Mouse (Mus musculus): ENCODE results near the gene Map3k3. TPM values are rescaled to one million over a fixed set of nuclear protein-coding genes. Genes with fewer than 3 reads are reported as not detected.
"Not testable (repeated sequence)": the region's sequence is repeated elsewhere in the genome, so short reads cannot be mapped to it uniquely, and the experiment has no call there.

Map3k3 gene
- total RNA-seq, 4 experiments from 2014 or later, result 30.2 to 37.4 (median 35.1) TPM

- DNase-seq (ENCODE audit: low spot score in 2 of 2), result peak in 1 of 2 experiments; percentile 38
Observed at GRCm38 (mm10) chr11:106076321-106076720, 8.1 kb upstream of the Map3k3 start.

GRCm38 (mm10) chr11:106084911-106085561 lies 623 bp downstream of the Map3k3 start:
- DNase-seq (ENCODE audit: low spot score in 2 of 2), result peak; percentile 35 to 52

- DNase-seq (ENCODE audit: low spot score in 2 of 2), result no peak
Observed at GRCm38 (mm10) chr11:106098223-106098622, 13.8 kb downstream of the Map3k3 start.

GRCm38 (mm10) chr11:106102866-106103265 lies 18.5 kb downstream of the Map3k3 start:
- no peak for DNase-seq (ENCODE audit: low spot score in 2 of 2)

- no peak for DNase-seq (ENCODE audit: low spot score in 2 of 2)
Observed at GRCm38 (mm10) chr11:106106047-106106587, 21.7 kb downstream of the Map3k3 start.

GRCm38 (mm10) chr11:106111688-106112087 lies 27.3 kb downstream of the Map3k3 start:
- no peak for DNase-seq (ENCODE audit: low spot score in 2 of 2)

- DNase-seq (ENCODE audit: low spot score in 2 of 2), result no peak
Observed at GRCm38 (mm10) chr11:106122221-106122620, 37.8 kb downstream of the Map3k3 start.

- no peak for DNase-seq (ENCODE audit: low spot score in 2 of 2)
Observed at GRCm38 (mm10) chr11:106122736-106123135, 38.3 kb downstream of the Map3k3 start.

GRCm38 (mm10) chr11:106124784-106125183 lies 40.4 kb downstream of the Map3k3 start:
- no peak for DNase-seq (ENCODE audit: low spot score in 2 of 2)

- DNase-seq (ENCODE audit: low spot score in 2 of 2), result no peak
Observed at GRCm38 (mm10) chr11:106125827-106126226, 41.4 kb downstream of the Map3k3 start.

- DNase-seq (ENCODE audit: low spot score in 2 of 2), result not testable (repeated sequence)
Observed at GRCm38 (mm10) chr11:106126727-106127373, 42.4 kb downstream of the Map3k3 start.

GRCm38 (mm10) chr11:106129477-106129876 lies 45.1 kb downstream of the Map3k3 start:
- DNase-seq (ENCODE audit: low spot score in 2 of 2), result no peak

GRCm38 (mm10) chr11:106132516-106132915 lies 48.1 kb downstream of the Map3k3 start:
- DNase-seq (ENCODE audit: low spot score in 2 of 2), result no peak

- DNase-seq (ENCODE audit: low spot score in 2 of 2), result no peak
Observed at GRCm38 (mm10) chr11:106134580-106135528, 50.4 kb downstream of the Map3k3 start.

GRCm38 (mm10) chr11:106151219-106151618 lies 66.8 kb downstream of the Map3k3 start:
- DNase-seq (ENCODE audit: low spot score in 2 of 2), result no peak

GRCm38 (mm10) chr11:106152132-106152531 lies 67.7 kb downstream of the Map3k3 start:
- peak in 1 of 2 experiments; percentile 74 for DNase-seq (ENCODE audit: low spot score in 2 of 2)

GRCm38 (mm10) chr11:106154091-106154490 lies 69.7 kb downstream of the Map3k3 start:
- DNase-seq (ENCODE audit: low spot score in 2 of 2), result no peak

- DNase-seq (ENCODE audit: low spot score in 2 of 2), result no peak
Observed at GRCm38 (mm10) chr11:106154770-106155169, 70.4 kb downstream of the Map3k3 start.

GRCm38 (mm10) chr11:106155761-106156160 lies 71.3 kb downstream of the Map3k3 start:
- DNase-seq (ENCODE audit: low spot score in 2 of 2), result no peak

- no peak for DNase-seq (ENCODE audit: low spot score in 2 of 2)
Observed at GRCm38 (mm10) chr11:106156257-106156656, 71.8 kb downstream of the Map3k3 start.

- no peak for DNase-seq (ENCODE audit: low spot score in 2 of 2)
Observed at GRCm38 (mm10) chr11:106157154-106157553, 72.7 kb downstream of the Map3k3 start.

All from layer of hippocampus, adult 8-10 months (tissue).